Mouse (Mus musculus): Measurements from ENCODE around the gene Tbca.

DNA sequence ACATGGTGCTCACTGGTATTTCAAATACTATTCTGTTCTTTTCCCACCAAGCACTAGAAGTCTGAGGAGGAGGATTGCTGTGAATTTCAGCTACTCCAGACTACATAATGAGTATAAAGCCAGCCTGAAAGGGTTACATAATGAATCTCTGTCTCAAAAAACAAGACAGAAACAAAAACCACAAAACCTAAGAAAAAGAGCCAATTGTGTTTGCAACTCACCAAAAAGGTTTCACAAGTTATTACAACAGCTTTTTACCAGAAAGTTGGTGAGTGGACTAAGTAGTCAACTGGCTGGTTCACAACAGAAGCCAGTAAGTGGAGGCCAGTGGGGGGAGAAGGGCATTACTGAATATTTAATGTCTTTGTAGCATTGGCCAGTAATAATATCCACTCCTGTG lies 19.9 kb downstream of the Tbca start:
- TF ChIP-seq CTCF (IDR thresholded peaks at IDR 0.05; ENCODE audit: borderline replicate concordance, extremely low read depth, insufficient read depth, insufficient read length) (no peak), POLR2A (IDR thresholded peaks at IDR 0.05; ENCODE audit: borderline replicate concordance, extremely low read depth, insufficient read depth, insufficient read length, poor library complexity, severe bottlenecking) (no peak)
